Mouse (Mus musculus): Measurements from ENCODE around the gene Usp7. TPM values are rescaled to one million over a fixed set of nuclear protein-coding genes. Genes with fewer than 3 reads are reported as not detected.

Gene Usp7
- polyA plus RNA-seq, 1 experiment from 2014 or later, result 30.9 TPM

GRCm38 (mm10) chr16:8822586-8822985 is 30.5 kb upstream of the Usp7 start:
- Histone ChIP-seq H3K4me1 (replicated peaks) (no peaks in the 10 kb centered on the region), H3K4me3 (no peak overlapping the region), H3K36me3 (no peaks in the 10 kb centered on the region), H3K27me3 (no peaks in the 10 kb centered on the region), H3K27ac (replicated peaks) (no peak overlapping the region), H3K9me3 (no peaks in the 10 kb centered on the region), H3K9ac (no peak overlapping the region), H3K4me2 (no peak overlapping the region)
- WGBS, result 82% methylated on average over 4 of the region's 4 CpGs
- no peak for ATAC-seq (ENCODE audit: low read depth)

- no peak overlapping the region for H3K4me2 ChIP-seq
- no peaks in the 10 kb centered on the region for H3K4me1 ChIP-seq (replicated peaks)
- 88% methylated on average over 1 of the region's 1 CpGs for WGBS
- H3K27ac ChIP-seq (replicated peaks), result no peak overlapping the region
- no peak for ATAC-seq (ENCODE audit: low read depth)
- H3K4me3 ChIP-seq, result no peak overlapping the region
- H3K27me3 ChIP-seq, result no peaks in the 10 kb centered on the region
- H3K9me3 ChIP-seq, result no peaks in the 10 kb centered on the region
- H3K36me3 ChIP-seq, result no peaks in the 10 kb centered on the region
- no peak overlapping the region for H3K9ac ChIP-seq
These were observed 29.3 kb upstream of the Usp7 start for GRCm38 (mm10) chr16:8821429-8821828.

DNA sequence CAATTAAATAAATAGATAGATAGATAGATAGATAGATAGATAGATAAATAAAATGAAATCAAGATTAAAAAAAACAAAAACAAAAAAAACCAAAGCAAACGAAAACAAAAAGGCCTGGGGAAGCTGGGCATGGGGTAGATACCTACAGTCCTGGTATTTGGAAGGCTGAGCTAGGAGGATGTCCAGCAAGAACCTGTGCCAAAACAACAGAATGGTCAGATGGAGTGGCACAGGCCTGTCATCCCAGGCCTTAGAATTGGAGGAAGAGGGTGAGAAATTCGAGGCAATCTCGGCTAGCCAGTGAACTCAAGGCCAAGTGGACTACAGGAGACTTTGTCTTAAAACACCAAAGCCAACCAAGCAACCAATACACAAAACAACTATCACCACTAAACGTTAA is 25.8 kb upstream of the Usp7 start:
- H3K36me3 ChIP-seq, result no peaks in the 10 kb centered on the region
- H3K4me3 ChIP-seq, result no peak overlapping the region
- H3K27me3 ChIP-seq, result no peaks in the 10 kb centered on the region
- no peak overlapping the region for H3K4me2 ChIP-seq
- no peak overlapping the region for H3K27ac ChIP-seq (replicated peaks)
- H3K9ac ChIP-seq, result no peak overlapping the region
- no peaks in the 10 kb centered on the region for H3K4me1 ChIP-seq (replicated peaks)
- H3K9me3 ChIP-seq, result no peaks in the 10 kb centered on the region
- no peak for ATAC-seq (ENCODE audit: low read depth)
- WGBS, result 79% methylated on average over 4 of the region's 4 CpGs

GRCm38 (mm10) chr16:8810399-8811127 is 18.5 kb upstream of the Usp7 start:
- no peak overlapping the region for H3K4me2 ChIP-seq
- no peak overlapping the region for H3K27ac ChIP-seq (replicated peaks)
- WGBS, result 92% methylated on average over 14 of the region's 14 CpGs
- no peaks in the 10 kb centered on the region for H3K4me1 ChIP-seq (replicated peaks)
- H3K4me3 ChIP-seq, result no peak overlapping the region
- no peak for ATAC-seq (ENCODE audit: low read depth)
- H3K9ac ChIP-seq, result no peak overlapping the region
- H3K36me3 ChIP-seq, result no peaks in the 10 kb centered on the region
- H3K27me3 ChIP-seq, result no peaks in the 10 kb centered on the region
- H3K9me3 ChIP-seq, result no peaks in the 10 kb centered on the region

DNA sequence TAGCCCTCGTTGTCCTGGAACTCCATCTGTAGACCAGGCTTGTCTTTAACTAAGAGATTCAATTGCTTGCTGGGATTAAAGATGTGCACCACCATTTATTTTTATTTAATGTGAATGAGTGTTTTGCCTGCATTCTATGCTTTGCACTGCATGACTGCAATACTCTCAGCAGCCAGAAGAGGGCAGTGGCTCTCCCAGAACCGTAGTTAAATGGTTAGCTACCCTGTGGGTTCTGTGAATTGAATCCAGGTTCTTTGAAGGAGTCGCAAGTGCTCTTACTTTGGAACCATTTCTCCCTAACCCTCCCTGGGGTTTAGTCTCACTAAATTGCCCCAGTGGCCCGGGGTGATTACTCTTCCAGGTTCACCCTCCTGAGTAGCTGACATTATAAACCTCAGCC is 14.6 kb upstream of the Usp7 start:
- 25% methylated on average over 4 of the region's 4 CpGs for WGBS
- no peak for ATAC-seq (ENCODE audit: low read depth)
- H3K27me3 ChIP-seq, result no peaks in the 10 kb centered on the region

GRCm38 (mm10) chr16:8795906-8796305 is 3.8 kb upstream of the Usp7 start:
- H3K9ac ChIP-seq, result no peak overlapping the region
- no peaks in the 10 kb centered on the region for H3K4me1 ChIP-seq (replicated peaks)
- WGBS, result 44% methylated on average over 2 of the region's 2 CpGs
- no peak overlapping the region for H3K4me3 ChIP-seq
- no peaks in the 10 kb centered on the region for H3K36me3 ChIP-seq
- H3K27me3 ChIP-seq, result no peaks in the 10 kb centered on the region
- ATAC-seq (ENCODE audit: low read depth), result no peak
- no peak overlapping the region for H3K4me2 ChIP-seq
- peaks cover 11% of the 10 kb centered on the region; the same call in 1 of the 2 replicates for H3K9me3 ChIP-seq
- H3K27ac ChIP-seq (replicated peaks), result no peak overlapping the region

More for the DNA sequence above, 14.6 kb upstream of the Usp7 start:
- Histone ChIP-seq H3K9ac (no peak overlapping the region), H3K4me1 (replicated peaks) (no peaks in the 10 kb centered on the region), H3K36me3 (no peaks in the 10 kb centered on the region), H3K4me3 (no peak overlapping the region), H3K4me2 (no peak overlapping the region), H3K9me3 (no peaks in the 10 kb centered on the region), H3K27ac (replicated peaks) (no peak overlapping the region)

DNA sequence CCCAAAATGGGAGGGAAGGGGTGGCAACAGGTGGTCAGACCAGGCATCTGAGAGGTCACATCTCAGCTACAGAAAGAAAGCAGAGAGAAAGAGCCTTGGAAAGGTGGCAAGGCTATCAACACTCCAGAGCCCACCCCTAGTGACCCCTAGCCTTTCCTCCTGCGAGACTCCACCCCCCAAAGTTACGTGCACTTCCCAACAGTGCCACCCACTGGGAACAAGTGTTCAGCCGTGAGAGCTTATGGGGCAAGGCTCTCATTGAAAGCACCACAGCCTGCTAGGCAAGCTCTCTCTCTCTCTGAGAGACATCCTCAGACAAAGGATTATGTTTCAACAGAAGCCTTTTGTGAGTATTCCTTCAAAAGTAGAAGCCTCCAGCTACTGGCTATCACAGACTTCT is 2.8 kb upstream of the Usp7 start:
- WGBS, result 9% methylated on average over 3 of the region's 3 CpGs
- Histone ChIP-seq H3K9me3 (peaks cover 4% of the 10 kb centered on the region; the same call in 1 of the 2 replicates), H3K36me3 (no peaks in the 10 kb centered on the region), H3K27ac (replicated peaks) (no peak overlapping the region), H3K4me1 (replicated peaks) (no peaks in the 10 kb centered on the region), H3K4me2 (no peak overlapping the region), H3K9ac (no peak overlapping the region), H3K27me3 (no peaks in the 10 kb centered on the region), H3K4me3 (no peak overlapping the region)
- no peak for ATAC-seq (ENCODE audit: low read depth)

GRCm38 (mm10) chr16:8790886-8791285 is 1.2 kb downstream of the Usp7 start:
- Histone ChIP-seq H3K27ac (replicated peaks) (no peak overlapping the region), H3K36me3 (no peaks in the 10 kb centered on the region), H3K4me2 (no peak overlapping the region), H3K27me3 (no peaks in the 10 kb centered on the region), H3K4me1 (replicated peaks) (no peaks in the 10 kb centered on the region), H3K9ac (no peak overlapping the region), H3K4me3 (no peak overlapping the region), H3K9me3 (no peaks in the 10 kb centered on the region)
- 80% methylated on average over 4 of the region's 4 CpGs for WGBS
- no peak for ATAC-seq (ENCODE audit: low read depth)

DNA sequence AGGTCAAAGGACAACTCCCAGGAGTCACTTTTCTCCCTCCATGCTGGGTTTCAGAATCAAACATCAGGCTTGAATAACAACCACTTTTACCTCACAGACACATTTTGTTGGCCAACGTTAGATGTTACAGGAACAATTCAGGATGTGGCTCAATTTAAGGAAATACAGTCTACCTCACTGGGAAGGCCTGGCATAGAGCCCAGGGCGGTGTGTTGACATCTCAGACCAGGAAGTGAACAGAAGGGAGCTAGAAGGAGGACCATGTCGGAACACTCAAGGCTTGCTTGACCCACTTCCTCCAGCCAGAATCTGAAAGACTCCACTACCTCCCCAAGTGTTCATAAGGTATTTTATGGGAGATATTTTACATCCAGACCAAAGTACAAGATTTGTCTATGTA is 7.4 kb downstream of the Usp7 start:
- H3K9me3 ChIP-seq, result no peaks in the 10 kb centered on the region
- no peak for ATAC-seq (ENCODE audit: low read depth)

DNA sequence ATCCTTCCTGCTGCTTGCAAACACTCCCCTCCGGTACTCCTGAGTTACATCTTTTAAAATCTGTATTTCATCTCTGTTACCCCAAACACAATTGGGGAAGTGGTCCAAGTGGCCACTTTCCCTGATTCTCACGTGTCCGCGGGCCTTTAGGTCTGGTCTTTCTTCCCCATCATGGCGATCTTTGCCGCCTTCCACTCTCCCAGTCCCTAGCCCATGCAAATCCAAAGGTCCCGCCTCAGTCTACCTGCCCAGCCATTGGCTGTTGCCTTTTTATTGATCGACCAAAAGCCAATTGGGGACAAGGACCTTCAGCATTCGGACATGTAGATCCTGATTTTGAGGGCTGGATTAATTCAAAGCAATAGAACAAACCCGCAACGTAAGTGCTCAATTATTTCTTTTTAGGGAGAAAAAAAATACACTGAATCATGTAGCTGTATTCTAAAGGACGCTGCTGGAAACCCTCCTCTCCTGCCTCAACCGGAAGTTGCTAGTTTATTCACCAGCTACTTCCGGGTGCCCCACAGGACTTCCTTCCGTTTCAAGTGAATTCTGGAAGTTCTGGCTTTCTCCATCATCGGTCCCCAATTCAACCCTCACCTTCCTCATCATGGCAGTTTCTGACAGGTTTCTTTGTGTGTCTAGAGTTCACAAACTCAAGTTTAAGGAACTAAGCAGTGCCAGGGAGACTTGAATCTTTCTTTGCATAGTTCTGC is 8.8 kb downstream of the Usp7 start:
- H3K27ac ChIP-seq (replicated peaks), result no peak overlapping the region
- H3K9ac ChIP-seq, result no peak overlapping the region
- H3K9me3 ChIP-seq, result no peaks in the 10 kb centered on the region
- H3K36me3 ChIP-seq, result no peaks in the 10 kb centered on the region
- 89% methylated on average over 16 of the region's 16 CpGs for WGBS
- H3K4me3 ChIP-seq, result no peak overlapping the region
- H3K4me1 ChIP-seq (replicated peaks), result no peaks in the 10 kb centered on the region
- no peak overlapping the region for H3K4me2 ChIP-seq
- no peak for ATAC-seq (ENCODE audit: low read depth)
- no peaks in the 10 kb centered on the region for H3K27me3 ChIP-seq

More for the DNA sequence above, 7.4 kb downstream of the Usp7 start:
- H3K4me3 ChIP-seq, result no peak overlapping the region
- H3K4me2 ChIP-seq, result no peak overlapping the region
- H3K4me1 ChIP-seq (replicated peaks), result no peaks in the 10 kb centered on the region
- H3K9ac ChIP-seq, result no peak overlapping the region
- 77% methylated on average over 3 of the region's 3 CpGs for WGBS
- H3K27me3 ChIP-seq, result no peaks in the 10 kb centered on the region
- H3K36me3 ChIP-seq, result no peaks in the 10 kb centered on the region
- H3K27ac ChIP-seq (replicated peaks), result no peak overlapping the region

DNA sequence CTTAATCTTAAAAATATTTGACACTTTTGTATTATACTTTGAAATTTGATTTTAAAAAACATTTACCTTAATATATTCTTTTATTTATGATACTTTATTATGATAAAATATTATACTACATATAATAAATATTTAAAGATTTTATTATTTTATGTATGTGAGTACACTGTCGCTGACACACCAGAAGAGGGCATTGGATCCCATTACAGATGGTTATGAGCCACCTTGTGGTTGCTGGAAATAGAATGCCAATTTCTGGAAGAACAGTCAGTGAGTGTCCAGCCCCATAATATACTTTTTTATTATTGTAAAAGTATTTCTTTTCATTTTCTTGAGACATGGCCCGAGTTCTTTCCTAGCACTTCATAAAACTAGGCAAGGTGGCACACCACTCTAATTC is 10.4 kb downstream of the Usp7 start:
- no peak for ATAC-seq (ENCODE audit: low read depth)
- no peaks in the 10 kb centered on the region for H3K27me3 ChIP-seq
- H3K9ac ChIP-seq, result no peak overlapping the region
- 97% methylated on average over 2 of the region's 2 CpGs for WGBS
- no peak overlapping the region for H3K4me3 ChIP-seq
- no peak overlapping the region for H3K27ac ChIP-seq (replicated peaks)
- no peaks in the 10 kb centered on the region for H3K9me3 ChIP-seq
- H3K36me3 ChIP-seq, result no peaks in the 10 kb centered on the region
- no peak overlapping the region for H3K4me2 ChIP-seq
- H3K4me1 ChIP-seq (replicated peaks), result no peaks in the 10 kb centered on the region

- H3K27ac ChIP-seq (replicated peaks), result no peak overlapping the region
- 65% methylated on average over 6 of the region's 6 CpGs for WGBS
These were observed 10.9 kb downstream of the Usp7 start for GRCm38 (mm10) chr16:8781191-8781590.

More at GRCm38 (mm10) chr16:8781191-8781590, 10.9 kb downstream of the Usp7 start:
- no peak for ATAC-seq (ENCODE audit: low read depth)
- Histone ChIP-seq H3K9me3 (no peaks in the 10 kb centered on the region), H3K4me3 (no peak overlapping the region), H3K4me1 (replicated peaks) (no peaks in the 10 kb centered on the region), H3K4me2 (no peak overlapping the region), H3K36me3 (no peaks in the 10 kb centered on the region), H3K27me3 (no peaks in the 10 kb centered on the region), H3K9ac (no peak overlapping the region)
